Mouse (Mus musculus) heart, postnatal 0 days (tissue): ENCODE results near the gene Tfdp1.

Experiments
- CTCF ChIP-seq: IDR thresholded peaks from 2 replicates; pipeline ENCODE4 v1.5.1; 2016; ENCODE audit warnings: antibody characterized with exemption, control low read depth, low read depth
- EP300 ChIP-seq: IDR thresholded peaks from 2 replicates; pipeline ENCODE4 v1.6.1; 2016; ENCODE audit warnings: antibody characterized with exemption, low read depth

GRCm38 (mm10) chr8:13356681-13357080 is 18.1 kb downstream of the Tfdp1 start:
- TF ChIP-seq CTCF (peak; percentile 14; the same call in 1 of the 2 replicates), EP300 (no peak)
